Mouse (Mus musculus): ENCODE data around the gene Znfx1.

The Znfx1 gene

DNA sequence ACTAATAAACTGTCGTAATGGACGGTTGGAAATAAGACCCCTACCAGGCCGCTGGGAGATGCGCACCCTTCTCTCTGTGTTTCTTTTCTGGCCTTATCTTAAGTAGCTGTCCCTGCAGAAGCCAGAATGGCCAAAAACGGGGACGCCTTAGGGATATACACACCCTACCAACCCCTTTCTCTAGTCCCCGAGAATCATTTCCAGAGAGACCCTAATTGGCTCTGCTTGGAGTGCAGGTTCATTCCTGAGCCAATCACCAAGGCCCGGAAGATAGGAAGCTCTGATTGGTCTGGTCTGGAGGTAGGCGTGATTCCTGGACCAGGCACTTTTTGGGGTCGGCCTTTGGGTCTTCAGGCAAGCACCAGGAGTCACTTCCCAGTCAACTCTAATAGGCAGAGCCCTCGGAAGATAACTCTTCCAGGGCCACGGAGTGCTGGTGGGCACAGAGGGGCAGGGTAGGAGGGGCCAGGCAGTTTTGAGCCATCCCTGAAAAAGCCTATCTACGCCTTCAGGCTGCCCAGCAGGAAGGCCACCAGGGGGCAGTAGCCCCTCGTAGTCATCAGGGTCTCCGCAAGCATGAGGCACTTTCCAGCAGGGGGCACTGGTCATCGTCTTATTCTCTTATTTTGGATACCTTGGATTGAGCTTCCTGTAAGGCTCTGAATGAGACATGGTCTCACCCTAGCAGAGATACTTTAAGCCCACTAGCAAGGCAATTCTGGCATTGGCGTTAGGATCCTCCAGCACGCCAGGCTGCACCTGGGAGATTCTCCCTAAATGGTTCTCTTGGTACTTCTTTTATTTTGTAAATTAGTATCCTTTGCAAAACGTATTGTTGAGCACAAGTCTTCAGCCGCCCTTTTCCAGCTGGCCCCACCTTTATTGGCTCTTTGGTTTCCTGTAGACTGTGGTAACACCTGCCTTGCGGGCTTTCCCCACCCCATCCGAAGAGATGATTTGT is 9.1 kb upstream of the Znfx1 start:
- DNase-seq (ENCODE audit: low read depth, low spot score), result peak; percentile 98

DNA sequence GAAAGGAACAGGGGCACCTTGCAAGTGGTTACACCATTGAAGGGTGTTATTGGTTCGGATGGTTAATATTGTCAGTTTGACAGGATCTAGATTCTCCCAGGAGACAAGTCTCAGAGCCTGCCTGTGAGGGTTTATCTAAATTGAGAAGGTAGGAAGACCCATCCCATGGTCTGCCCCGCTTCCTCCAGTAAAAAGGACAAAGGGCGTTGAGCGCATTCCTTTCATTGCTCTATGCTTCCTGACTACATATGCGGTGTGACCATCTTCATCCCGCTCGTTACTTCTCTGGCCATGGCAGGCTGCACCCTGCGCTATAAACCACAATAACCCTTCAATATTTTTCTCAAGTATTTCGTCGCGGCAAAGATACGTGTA is 8.4 kb upstream of the Znfx1 start:
- no peak for DNase-seq (ENCODE audit: low read depth, low spot score)

DNA sequence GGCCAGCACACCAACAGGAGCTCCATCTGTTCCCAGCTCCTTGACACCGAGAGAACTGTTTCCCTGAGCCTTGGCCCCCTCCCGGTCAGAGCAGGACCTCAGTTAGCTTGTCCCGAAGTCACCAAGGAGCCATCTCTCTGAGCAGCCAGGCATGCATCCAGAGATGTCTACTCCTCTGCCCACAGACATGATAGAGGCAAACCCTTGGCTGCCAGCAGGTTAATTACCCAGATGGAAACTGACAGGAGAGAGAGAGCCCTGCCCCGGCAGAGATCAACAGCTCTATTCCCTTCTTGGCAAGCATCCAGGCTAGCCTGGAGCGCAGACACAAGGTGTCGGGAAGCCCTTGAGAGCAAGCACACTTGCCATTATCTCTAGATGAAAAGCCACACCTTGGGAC is 7.5 kb upstream of the Znfx1 start:
- DNase-seq (ENCODE audit: low read depth, low spot score), result peak; percentile 46

DNA sequence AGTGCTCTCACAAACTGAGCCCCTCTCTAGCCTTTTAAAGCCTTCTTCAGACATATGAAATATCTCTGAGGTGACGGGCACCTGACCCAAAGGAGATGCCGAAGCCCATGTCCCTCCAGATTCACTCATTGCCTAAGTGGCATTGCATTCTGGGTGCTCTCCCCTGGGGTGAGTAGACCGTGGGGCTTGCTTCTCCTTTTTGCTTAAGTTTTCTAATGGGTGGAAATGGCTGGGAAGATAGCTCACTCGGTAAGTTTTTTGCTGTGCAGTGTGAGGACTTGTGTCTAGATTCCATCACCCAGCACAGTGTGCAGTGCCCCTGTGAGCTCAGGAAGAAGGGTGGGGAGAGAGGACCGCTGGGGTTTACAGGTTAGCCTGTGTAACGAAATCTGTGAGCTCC is 4.8 kb upstream of the Znfx1 start:
- DNase-seq (ENCODE audit: low read depth, low spot score), result peak; percentile 42

DNA sequence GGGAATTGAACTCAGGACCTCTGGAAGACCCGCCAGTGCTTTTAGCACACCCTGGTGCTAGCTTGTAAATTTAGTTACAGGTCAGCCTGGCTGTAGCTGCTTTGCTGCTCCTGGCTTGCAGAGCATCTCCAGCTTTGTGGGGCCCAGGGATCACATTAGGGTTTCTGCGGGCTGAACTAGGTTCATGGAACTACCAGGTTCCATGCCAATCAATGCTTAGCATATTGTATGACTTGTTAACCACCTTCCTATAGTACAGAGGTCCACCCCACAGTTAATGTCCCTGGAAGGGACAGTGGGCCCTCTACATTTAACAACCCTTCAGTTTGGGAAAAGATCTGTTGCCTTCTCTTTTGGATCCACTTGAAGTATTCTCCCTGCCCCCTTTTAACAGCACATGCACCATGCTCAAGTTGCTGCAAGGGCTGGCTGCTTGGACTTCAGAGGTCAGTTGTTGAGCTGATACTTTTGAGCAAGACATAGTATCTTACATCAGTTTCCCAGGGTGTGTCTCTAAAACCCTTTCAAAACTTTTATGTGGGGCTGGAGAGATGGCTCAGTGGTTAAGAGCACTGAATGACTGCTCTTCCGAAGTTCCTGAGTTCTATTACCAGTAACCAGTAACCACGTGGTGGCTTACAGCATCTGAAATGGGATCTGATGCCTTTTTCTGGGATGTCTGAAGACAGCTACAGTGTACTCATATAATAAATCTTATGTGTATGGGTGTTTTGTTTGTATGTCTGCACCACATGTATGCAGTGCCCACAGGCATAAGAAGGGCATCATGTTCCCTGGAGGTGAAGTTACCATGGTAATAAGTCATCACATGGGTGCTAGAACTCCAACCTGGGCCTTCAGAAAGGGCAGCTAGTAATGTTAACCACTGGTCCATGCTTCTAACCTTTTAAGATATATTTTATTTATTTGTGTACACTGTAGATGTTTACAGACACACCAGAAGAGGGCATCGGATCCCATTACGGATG is 4.0 kb upstream of the Znfx1 start:
- DNase-seq (ENCODE audit: low read depth, low spot score), result peak; percentile 71

DNA sequence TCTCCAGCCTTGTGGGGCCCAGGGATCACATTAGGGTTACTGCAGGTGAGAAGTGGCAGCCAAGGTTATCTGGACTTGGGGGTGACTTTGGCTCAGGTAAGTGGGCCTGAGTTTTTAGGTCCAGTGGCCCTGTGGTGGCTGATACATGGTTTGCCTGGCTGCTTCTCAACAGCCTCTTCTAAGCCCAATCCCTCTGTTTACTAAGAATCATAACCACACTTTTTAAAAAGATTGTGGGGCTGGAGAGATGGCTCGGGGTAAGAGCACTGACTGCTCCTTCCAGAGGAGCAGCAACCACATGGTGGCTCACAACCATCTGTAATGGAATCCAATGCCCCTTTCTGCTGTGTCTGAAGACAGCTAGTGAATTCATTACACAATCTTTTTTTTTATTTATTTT is 3.2 kb upstream of the Znfx1 start:
- peak; percentile 49 for DNase-seq (ENCODE audit: low read depth, low spot score)

DNA sequence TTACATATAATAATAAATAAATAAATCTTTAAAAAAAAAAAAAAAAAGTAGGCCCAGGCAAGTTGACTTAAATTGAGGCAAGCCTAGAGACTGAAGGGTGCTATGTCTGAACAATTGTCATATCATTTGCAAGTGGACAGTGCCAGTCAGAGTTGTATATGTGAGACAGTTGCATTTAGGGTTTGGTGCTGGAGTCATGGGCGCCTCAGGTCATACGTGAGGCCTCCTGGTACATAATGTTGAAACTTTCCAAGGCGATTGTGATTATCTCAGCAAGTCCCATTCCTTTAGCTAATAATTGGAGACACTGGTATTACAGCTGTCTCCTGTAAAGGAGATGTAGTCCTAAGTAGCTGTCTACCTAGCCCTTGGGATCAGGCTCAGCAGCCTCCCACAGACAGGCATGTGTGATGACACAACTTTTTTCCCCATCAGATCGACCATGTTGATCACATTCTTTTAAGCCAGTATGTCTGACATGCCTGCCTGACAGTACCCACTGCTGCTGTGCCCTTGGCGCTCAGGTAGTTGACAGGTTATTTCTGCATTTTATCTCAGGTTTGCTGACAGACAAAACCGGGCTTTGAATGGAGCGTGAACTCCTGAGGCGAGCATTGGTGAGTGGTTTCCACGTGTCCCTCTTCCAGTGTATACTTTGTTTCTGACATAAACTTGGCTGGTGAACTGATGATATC is 1.9 kb upstream of the Znfx1 start:
- peak; percentile 54 for DNase-seq (ENCODE audit: low read depth, low spot score)

DNA sequence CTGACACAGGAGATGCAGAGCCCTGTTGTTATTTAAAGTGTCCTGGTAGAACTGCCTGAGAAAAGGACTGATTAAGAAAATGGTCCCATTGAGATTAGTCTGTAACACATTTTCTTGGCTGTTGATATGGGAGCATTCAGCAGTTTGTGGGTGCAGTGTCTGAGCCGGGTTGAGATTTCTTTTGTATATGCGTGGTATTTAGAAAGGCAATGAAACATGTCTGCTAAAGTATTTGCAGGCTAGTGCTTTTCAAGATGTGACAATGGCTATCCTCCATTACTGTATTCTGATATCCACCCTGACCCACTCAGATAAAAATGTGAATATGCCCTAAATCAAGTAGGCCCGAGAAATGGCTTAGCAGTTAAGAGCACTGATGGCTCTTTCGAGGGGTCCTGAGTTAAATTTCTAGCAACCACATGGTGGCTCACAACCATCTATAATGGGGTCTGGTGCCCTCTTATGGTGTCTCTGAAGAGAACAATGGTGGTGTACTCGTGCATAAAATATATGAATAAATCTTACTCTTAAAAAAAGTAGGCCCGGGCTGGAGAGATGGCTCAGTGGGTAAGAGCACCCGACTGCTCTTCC is 1.2 kb upstream of the Znfx1 start:
- no peak for DNase-seq (ENCODE audit: low read depth, low spot score)

DNA sequence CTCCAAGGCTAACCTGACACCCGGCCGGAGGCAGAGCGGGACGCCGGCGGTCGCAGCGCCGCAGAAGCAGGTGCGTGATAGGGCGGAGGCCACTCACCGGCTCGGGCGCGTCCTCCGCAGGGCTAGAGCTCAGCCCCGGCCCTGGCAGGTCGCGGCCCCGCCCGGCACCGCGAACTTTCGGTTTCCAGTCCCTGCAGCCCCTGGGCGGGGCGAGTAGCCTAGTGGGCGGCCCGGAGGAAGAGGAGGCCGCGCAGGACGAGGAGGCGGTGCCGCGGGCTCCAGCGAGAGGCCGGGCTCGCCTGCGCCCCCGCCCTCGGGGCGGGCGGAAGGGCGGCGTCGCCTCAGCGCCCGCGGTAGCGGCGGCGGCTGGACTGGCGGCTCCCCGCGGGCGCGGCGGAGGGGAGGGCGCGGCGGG is 311 bp downstream of the Znfx1 start:
- peak; percentile 87 for DNase-seq (ENCODE audit: low read depth, low spot score)

DNA sequence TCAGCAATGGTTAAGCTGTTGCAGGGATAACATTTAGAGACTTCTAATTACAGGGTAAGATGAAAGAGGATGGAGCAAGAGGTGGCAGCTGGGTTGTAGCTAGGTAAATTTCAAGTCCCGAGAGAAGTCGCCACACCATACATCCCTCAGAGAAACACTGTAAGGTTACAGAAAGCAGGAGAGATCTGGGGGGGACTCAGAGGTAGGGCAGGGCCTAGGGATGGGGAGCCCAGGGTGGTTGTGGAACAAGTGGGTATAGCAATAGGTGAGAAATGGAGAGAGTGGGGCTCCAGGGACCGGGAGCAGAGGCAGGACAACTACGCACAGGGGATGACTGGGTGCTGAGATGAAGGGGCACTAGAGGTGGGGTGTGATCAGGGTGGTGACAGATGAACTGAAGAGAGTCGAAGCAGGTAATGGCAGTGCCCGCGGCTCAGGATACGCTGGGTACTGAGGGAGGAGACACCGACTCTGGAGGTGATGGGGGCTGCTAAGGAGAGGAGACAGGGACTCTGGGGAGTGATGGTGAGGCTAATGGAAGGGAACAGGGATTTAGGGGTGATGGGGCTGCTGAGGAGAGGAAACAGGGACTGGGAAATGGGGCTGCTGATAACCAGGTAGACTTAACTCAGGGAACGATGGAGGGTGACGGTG is 1.3 kb downstream of the Znfx1 start:
- DNase-seq (ENCODE audit: low read depth, low spot score), result no peak

DNA sequence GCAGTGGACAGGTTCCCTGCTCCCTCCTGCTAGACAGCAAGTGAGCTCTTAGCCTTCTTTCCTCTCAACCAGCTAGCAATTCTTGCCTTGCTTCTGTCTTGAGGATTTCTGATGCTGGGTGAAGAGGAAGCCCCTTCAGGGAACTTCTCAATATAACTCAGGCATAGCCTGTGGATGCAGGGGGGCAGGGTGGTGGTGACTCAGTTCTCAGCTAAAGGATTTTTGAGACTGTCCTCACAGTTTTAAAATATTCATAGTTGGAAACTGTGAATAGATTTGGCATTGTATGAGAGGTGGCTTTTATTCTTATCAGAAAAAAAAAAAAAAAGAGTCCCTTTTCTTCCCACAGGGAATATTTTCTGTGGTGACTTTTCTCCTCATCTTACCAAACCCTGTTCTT is 2.1 kb downstream of the Znfx1 start:
- no peak for DNase-seq (ENCODE audit: low read depth, low spot score)

DNA sequence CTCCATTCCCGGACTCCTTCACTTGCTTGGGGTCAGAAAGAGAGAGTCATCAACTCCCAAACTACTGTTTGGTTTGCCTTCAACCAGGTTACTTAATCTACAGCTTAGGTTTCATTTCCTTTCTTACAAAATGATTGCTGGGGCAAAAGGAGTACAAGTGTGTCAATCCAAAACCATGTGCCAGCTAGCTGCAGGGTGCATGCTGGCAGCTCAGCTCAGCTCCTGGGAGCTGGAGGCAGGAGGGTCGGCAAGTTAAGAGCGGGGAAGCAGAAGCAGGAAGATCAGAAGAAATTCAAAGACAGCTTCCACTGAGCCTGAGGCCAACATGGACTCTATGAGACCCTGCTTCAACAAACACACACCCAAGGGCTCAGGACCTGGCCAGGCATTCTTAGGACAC is 2.5 kb downstream of the Znfx1 start:
- DNase-seq (ENCODE audit: low read depth, low spot score), result no peak

DNA sequence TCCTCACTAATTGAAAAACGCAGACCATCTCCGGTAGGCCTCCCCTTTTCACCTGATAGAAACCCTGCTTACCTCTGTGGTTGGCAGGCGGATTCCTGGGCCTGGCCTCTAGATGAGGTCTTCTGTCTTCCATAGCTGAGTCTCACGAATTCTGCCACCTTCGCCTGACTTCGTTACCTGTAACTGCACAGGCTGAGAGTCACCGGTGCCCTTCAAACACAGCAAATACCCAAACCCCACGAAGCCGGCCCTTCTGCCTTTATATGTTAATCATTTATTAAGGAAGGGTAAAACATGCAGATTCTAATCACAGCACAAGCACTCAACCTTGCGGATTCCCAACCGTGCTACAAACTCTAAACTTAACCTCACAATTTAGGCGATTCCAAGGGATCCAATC is 2.9 kb downstream of the Znfx1 start:
- DNase-seq (ENCODE audit: low read depth, low spot score), result no peak

DNA sequence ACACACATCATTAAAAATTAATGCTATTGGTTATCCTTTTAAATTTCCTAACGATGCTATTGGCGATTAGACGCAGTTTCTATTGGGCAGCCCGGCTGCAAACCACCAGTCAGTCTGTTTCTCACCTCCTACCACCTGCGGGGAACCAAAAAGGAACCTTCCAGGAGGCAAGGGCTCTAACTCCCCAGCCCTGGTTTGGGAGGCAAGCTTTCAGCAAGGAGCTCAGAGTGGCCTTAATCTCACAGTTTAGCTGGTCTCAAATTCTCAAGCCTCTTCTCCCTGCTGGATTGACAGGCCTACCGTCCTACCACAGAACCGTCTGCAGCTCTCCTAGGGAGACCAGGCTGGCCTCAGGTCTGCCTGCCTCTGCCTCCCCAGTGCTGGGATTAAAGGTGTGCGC is 3.3 kb downstream of the Znfx1 start:
- peak; percentile 59 for DNase-seq (ENCODE audit: low read depth, low spot score)

DNA sequence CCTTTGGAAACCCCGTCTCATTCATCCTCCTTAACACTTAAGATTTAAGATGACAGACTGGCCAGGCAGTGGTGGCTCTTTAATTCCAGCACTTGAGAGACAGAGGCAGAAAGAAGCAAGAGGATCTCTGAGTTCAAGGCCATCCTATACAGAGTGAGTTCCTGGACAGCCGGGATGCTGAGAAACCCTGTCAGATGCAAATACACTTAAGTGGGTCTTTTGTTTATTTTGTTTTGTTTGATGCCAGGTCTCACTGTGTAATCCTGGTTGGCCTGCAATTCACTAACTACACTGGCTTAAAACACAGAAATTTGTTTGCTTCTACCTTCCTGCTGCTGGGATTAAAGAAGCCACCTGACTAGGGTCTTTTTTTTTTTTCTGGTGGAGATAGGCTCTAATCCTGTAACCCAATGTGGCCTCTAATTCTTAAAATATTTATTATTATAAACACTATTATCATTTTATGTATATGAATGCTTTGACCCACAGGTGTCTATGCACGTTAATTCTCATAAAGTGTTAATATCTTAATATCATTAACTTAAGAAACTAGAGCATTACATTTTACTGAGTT is 3.9 kb downstream of the Znfx1 start:
- peak; percentile 97 for DNase-seq (ENCODE audit: low read depth, low spot score)

DNA sequence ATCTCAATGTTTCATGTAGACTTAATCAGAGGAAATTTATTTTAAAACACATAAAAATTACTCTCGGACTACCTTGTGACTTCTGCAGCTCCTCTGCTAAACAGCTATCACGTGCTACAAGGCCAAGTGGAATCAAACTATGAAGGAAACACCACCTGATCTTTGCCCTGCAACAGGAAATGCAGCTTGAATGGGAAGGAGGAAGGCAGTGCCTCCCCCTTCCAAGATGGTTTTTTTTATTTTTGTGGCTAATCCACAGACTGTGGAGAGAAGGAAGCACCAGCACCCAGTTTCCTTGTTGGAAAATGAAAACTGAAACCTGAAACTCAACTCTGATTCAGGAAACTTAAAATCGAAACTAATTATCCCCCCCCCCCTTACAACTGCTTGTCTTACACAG is 4.6 kb downstream of the Znfx1 start:
- DNase-seq (ENCODE audit: low read depth, low spot score), result peak; percentile 48

DNA sequence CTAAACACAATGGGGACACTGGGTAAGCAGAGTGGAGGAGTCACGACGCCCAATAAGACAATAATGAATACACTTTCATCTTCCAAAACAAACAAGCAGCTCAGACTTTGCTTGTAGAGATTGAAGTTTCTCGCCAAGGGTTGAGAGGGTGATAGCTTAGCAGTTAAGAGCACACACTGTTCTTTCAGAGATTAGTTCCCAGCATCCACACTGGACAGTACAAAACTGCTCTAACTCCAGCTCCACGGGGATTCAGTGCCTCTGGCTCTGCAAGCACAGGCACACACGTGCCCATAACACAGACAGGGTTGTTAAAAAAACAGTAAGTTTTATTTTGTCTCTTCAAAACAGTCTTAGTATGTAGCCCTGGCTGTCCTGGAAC is 5.9 kb downstream of the Znfx1 start:
- no peak for DNase-seq (ENCODE audit: low read depth, low spot score)

DNA sequence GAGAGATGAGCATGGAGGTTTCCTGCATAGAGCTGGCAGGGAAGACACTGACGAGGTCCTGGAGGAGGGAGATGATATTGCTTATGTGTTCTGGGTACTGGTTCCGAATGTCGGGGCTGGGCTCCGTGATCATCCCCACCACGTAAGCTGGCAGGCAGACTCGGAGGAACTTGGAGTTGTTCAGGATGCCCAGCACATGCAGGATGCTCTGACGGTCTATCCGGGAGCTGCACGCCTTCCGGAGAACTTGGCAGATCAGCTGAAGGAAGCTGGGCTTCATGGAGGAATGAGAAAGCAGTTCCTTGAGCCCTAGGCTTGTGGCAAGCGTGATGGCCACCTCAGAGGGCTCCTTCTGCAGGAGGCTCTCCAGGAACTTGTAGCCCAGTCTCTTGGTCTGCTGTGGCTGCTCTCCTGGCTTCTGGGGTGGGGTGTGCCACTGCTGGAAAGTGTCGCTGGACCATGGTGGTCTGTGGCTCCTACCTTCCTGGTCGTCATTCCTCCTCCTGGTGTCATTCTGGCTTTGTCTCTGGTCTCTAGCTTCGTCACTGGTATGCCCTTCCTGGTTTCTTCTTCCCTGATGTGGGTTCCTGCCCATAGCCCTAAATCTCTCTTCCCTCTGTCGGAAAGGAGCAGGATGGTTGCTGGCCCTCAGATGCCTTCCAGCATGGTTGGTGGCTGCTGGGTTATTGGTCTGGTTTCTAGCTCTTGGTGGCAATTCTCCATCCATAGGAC is 6.4 kb downstream of the Znfx1 start:
- DNase-seq (ENCODE audit: low read depth, low spot score), result no peak

DNA sequence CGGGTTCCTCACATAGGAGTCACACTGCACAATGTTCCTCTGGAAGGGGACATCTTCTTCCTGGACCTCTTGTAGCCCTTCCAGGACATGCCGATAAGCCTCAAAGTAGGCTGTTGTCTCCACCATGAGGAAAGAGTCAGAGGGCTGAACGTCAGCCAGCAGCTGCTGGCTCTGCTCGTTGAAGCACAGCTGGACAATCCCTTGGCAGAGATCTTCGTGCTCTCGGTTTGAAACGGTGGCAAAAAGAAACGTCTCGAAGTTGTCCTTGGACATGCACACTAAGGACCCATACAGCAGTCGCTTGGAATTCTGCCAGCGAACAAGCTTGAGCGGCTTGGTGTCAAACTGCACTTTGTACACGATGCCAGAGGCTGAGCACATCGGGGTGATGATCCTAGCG is 7.4 kb downstream of the Znfx1 start:
- no peak for DNase-seq (ENCODE audit: low read depth, low spot score)
